Mouse (Mus musculus): Measurements from ENCODE around the gene Grk3. TPM values are rescaled to one million over a fixed set of nuclear protein-coding genes. Genes with fewer than 3 reads are reported as not detected.

Gene Grk3
- polyA plus RNA-seq, 1 experiment, result 40.2 TPM

- H3K4me3 ChIP-seq (ENCODE audit: insufficient read depth, low read depth, low read length), result no peak overlapping the region
- H3K4me1 ChIP-seq (ENCODE audit: control insufficient read depth, insufficient read depth, insufficient read length, low read length), result no peaks in the 10 kb centered on the region
- no peak overlapping the region for H3K27ac ChIP-seq (replicated peaks; ENCODE audit: low read depth, low read length)
These were observed 80.2 kb downstream of the Grk3 start for GRCm38 (mm10) chr5:112935436-112935835.

GRCm38 (mm10) chr5:112932878-112933567 is 82.6 kb downstream of the Grk3 start:
- H3K4me3 ChIP-seq (ENCODE audit: insufficient read depth, low read depth, low read length), result no peak overlapping the region
- H3K4me1 ChIP-seq (ENCODE audit: control insufficient read depth, insufficient read depth, insufficient read length, low read length), result no peaks in the 10 kb centered on the region
- H3K27ac ChIP-seq (replicated peaks; ENCODE audit: low read depth, low read length), result no peak overlapping the region

- H3K27ac ChIP-seq (replicated peaks; ENCODE audit: low read depth, low read length), result no peak overlapping the region
- H3K4me1 ChIP-seq (ENCODE audit: control insufficient read depth, insufficient read depth, insufficient read length, low read length), result no peaks in the 10 kb centered on the region
- H3K4me3 ChIP-seq (ENCODE audit: insufficient read depth, low read depth, low read length), result no peak overlapping the region
These were observed 83.7 kb downstream of the Grk3 start for GRCm38 (mm10) chr5:112931901-112932300.

- no peaks in the 10 kb centered on the region for H3K4me1 ChIP-seq (ENCODE audit: control insufficient read depth, insufficient read depth, insufficient read length, low read length)
- no peak overlapping the region for H3K27ac ChIP-seq (replicated peaks; ENCODE audit: low read depth, low read length)
- no peak overlapping the region for H3K4me3 ChIP-seq (ENCODE audit: insufficient read depth, low read depth, low read length)
These were observed 87.2 kb downstream of the Grk3 start for GRCm38 (mm10) chr5:112928201-112928881.

- H3K27ac ChIP-seq (replicated peaks; ENCODE audit: low read depth, low read length), result no peak overlapping the region
- H3K4me3 ChIP-seq (ENCODE audit: insufficient read depth, low read depth, low read length), result no peak overlapping the region
- H3K4me1 ChIP-seq (ENCODE audit: control insufficient read depth, insufficient read depth, insufficient read length, low read length), result no peaks in the 10 kb centered on the region
These were observed 90.2 kb downstream of the Grk3 start for GRCm38 (mm10) chr5:112925422-112925821.

- no peak overlapping the region for H3K4me3 ChIP-seq (ENCODE audit: insufficient read depth, low read depth, low read length)
- H3K27ac ChIP-seq (replicated peaks; ENCODE audit: low read depth, low read length), result no peak overlapping the region
- H3K4me1 ChIP-seq (ENCODE audit: control insufficient read depth, insufficient read depth, insufficient read length, low read length), result no peaks in the 10 kb centered on the region
These were observed 90.8 kb downstream of the Grk3 start for GRCm38 (mm10) chr5:112924806-112925205.

- H3K4me3 ChIP-seq (ENCODE audit: insufficient read depth, low read depth, low read length), result no peak overlapping the region
- H3K4me1 ChIP-seq (ENCODE audit: control insufficient read depth, insufficient read depth, insufficient read length, low read length), result no peaks in the 10 kb centered on the region
- no peak overlapping the region for H3K27ac ChIP-seq (replicated peaks; ENCODE audit: low read depth, low read length)
These were observed 91.8 kb downstream of the Grk3 start for GRCm38 (mm10) chr5:112923841-112924240.

GRCm38 (mm10) chr5:112921914-112922313 is 93.7 kb downstream of the Grk3 start:
- Histone ChIP-seq H3K27ac (replicated peaks; ENCODE audit: low read depth, low read length) (no peak overlapping the region), H3K4me1 (ENCODE audit: control insufficient read depth, insufficient read depth, insufficient read length, low read length) (no peaks in the 10 kb centered on the region), H3K4me3 (ENCODE audit: insufficient read depth, low read depth, low read length) (no peak overlapping the region)

- H3K27ac ChIP-seq (replicated peaks; ENCODE audit: low read depth, low read length), result no peak overlapping the region
- H3K4me3 ChIP-seq (ENCODE audit: insufficient read depth, low read depth, low read length), result no peak overlapping the region
- H3K4me1 ChIP-seq (ENCODE audit: control insufficient read depth, insufficient read depth, insufficient read length, low read length), result peaks cover 4% of the 10 kb centered on the region; the same call in 1 of the 2 replicates
These were observed 105.2 kb downstream of the Grk3 start for GRCm38 (mm10) chr5:112910381-112910780.

GRCm38 (mm10) chr5:112908169-112908614 is 107.4 kb downstream of the Grk3 start:
- Histone ChIP-seq H3K4me3 (ENCODE audit: insufficient read depth, low read depth, low read length) (no peak overlapping the region), H3K27ac (replicated peaks; ENCODE audit: low read depth, low read length) (no peak overlapping the region), H3K4me1 (ENCODE audit: control insufficient read depth, insufficient read depth, insufficient read length, low read length) (peaks cover 4% of the 10 kb centered on the region; the same call in 1 of the 2 replicates)

- peaks cover 4% of the 10 kb centered on the region; the same call in 1 of the 2 replicates for H3K4me1 ChIP-seq (ENCODE audit: control insufficient read depth, insufficient read depth, insufficient read length, low read length)
- H3K4me3 ChIP-seq (ENCODE audit: insufficient read depth, low read depth, low read length), result no peak overlapping the region
- no peak overlapping the region for H3K27ac ChIP-seq (replicated peaks; ENCODE audit: low read depth, low read length)
These were observed 108.1 kb downstream of the Grk3 start for GRCm38 (mm10) chr5:112907504-112907903.

GRCm38 (mm10) chr5:112895674-112896654 is 119.6 kb downstream of the Grk3 start, which contains the start of gene Myo18b:
Gene Myo18b (minus strand): TSS chr5:112896362.
- Histone ChIP-seq H3K4me1 (ENCODE audit: control insufficient read depth, insufficient read depth, insufficient read length, low read length) (no peaks in the 10 kb centered on the region), H3K4me3 (ENCODE audit: insufficient read depth, low read depth, low read length) (no peak within 1 kb of the TSS), H3K27ac (replicated peaks; ENCODE audit: low read depth, low read length) (no peak within 1 kb of the TSS)

GRCm38 (mm10) chr5:112893462-112894060 is 122.0 kb downstream of the Grk3 start:
- no peaks in the 10 kb centered on the region for H3K4me1 ChIP-seq (ENCODE audit: control insufficient read depth, insufficient read depth, insufficient read length, low read length)
- no peak overlapping the region for H3K4me3 ChIP-seq (ENCODE audit: insufficient read depth, low read depth, low read length)
- H3K27ac ChIP-seq (replicated peaks; ENCODE audit: low read depth, low read length), result no peak overlapping the region

- no peak overlapping the region for H3K4me3 ChIP-seq (ENCODE audit: insufficient read depth, low read depth, low read length)
- no peak overlapping the region for H3K27ac ChIP-seq (replicated peaks; ENCODE audit: low read depth, low read length)
- H3K4me1 ChIP-seq (ENCODE audit: control insufficient read depth, insufficient read depth, insufficient read length, low read length), result no peaks in the 10 kb centered on the region
These were observed 123.2 kb downstream of the Grk3 start for GRCm38 (mm10) chr5:112892411-112892810.
